Mouse (Mus musculus) intestine, embryonic 16.5 days (tissue): ENCODE measurements around the gene Nova2. TPM values are rescaled to one million over a fixed set of nuclear protein-coding genes. Genes with fewer than 3 reads are reported as not detected.
A peak's percentile ranks its signal among the peaks of the same experiment; 100 is the strongest.

ENCODE experiments used
- ATAC-seq: fragments of 200-750 bp; cut with Nextera tagmentation; 2 replicates; pipeline ENCODE4 v1.8.0; 2017; ENCODE audit warnings: moderate TSS enrichment, moderate library complexity
- H3K27ac ChIP-seq: fragments of 300-500 bp; sonication (generic); 2 replicates; pipeline ENCODE4 v1.5.1; 2014; ENCODE audit warnings: mild to moderate bottlenecking, low read length
- H3K27me3 ChIP-seq: fragments of 300-500 bp; sonication (generic); replicated peaks from 2 replicates; pipeline ENCODE4 v1.6.1; 2014; ENCODE audit warnings: low read length, control low read depth, mixed read lengths; ENCODE audit not compliant: control insufficient read depth, insufficient read depth
- H3K36me3 ChIP-seq: fragments of 300-500 bp; sonication (generic); 2 replicates; pipeline ENCODE4 v1.6.1; 2014; ENCODE audit warnings: low read length, control low read depth; ENCODE audit not compliant: control insufficient read depth, insufficient read depth
- H3K4me1 ChIP-seq: fragments of 300-500 bp; sonication (generic); 2 replicates; pipeline ENCODE4 v1.6.1; 2014; ENCODE audit warnings: low read length, control low read depth, mixed read lengths; ENCODE audit not compliant: control insufficient read depth, insufficient read depth
- H3K4me2 ChIP-seq: fragments of 300-500 bp; sonication (generic); 2 replicates; pipeline ENCODE4 v1.6.1; 2014; ENCODE audit warnings: low read depth, low read length, control low read depth
- H3K4me3 ChIP-seq: fragments of 300-500 bp; sonication (generic); 2 replicates; pipeline ENCODE4 v1.5.1; 2014; ENCODE audit warnings: mild to moderate bottlenecking, low read length
- H3K9ac ChIP-seq: fragments of 300-500 bp; sonication (generic); 2 replicates; pipeline ENCODE4 v1.6.1; 2014; ENCODE audit warnings: low read depth, low read length
- H3K9me3 ChIP-seq: fragments of 300-500 bp; sonication (generic); 2 replicates; pipeline ENCODE4 v1.6.1; 2016; ENCODE audit warnings: low read length, control low read depth; ENCODE audit not compliant: control insufficient read depth
- WGBS: fragments of 180-500 bp; shearing (Covaris S2); extraction: QIAGEN DNeasy Blood & Tissue Kit; methylation state at CpG from one replicate; pipeline ENCODE4 v1.1.7; 2014; 5-methylcytosine and 5-hydroxymethylcytosine counted together
- polyA plus RNA-seq: library from polyadenylated mRNA; unstranded; fragments of >200 nt; fragmentation: Nextera tagmentation; extraction: Ambion mirVana; gene quantifications from 2 replicates; pipeline ENCODE4 v1.2.1, GENCODE M21; 2015

Gene Nova2
- polyA plus RNA-seq, 1 experiment from 2014 or later, result 0.40 TPM

DNA sequence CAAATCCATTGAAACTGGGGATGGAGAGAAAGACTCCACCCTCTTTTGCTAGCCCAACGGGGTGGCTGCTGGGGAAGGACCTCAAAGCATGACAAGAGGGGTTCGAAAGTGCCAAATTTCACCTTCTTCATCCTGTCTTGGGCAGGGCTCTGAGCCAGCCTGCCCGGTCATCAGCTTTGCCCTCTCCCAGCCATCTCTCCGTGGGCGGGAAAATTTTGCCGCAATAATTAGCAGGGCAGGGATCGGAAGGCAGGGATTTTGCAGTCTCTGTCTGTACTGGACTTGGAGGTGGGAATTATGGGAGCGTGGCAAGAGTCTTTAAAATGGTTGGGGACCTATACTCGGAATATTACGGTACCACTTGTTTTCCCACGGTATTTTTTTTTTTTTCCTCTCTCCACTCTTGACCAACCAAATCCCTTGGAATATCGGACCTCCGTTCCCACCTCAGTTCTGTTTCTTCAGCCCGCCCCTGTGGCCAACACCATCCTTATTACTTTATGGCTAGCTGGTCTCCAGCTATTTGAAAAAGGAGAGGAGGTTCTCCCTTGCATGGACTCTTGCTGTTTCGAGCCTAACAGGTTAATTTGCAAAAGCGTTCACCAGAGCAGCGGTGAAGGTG lies 36.6 kb downstream of the Nova2 start:
- Histone ChIP-seq H3K4me1 (peaks cover 17% of the 10 kb centered on the region), H3K9ac (no peak overlapping the region; the same call in 1 of the 2 replicates), H3K9me3 (no peaks in the 10 kb centered on the region), H3K4me2 (peak overlapping the region; percentile 39), H3K36me3 (no peaks in the 10 kb centered on the region), H3K4me3 (peak overlapping the region; percentile 20), H3K27me3 (peaks cover 67% of the 10 kb centered on the region), H3K27ac (no peak overlapping the region)
- no peak for ATAC-seq
- 3% methylated on average over 17 of the region's 17 CpGs for whole genome bisulfite sequencing

DNA sequence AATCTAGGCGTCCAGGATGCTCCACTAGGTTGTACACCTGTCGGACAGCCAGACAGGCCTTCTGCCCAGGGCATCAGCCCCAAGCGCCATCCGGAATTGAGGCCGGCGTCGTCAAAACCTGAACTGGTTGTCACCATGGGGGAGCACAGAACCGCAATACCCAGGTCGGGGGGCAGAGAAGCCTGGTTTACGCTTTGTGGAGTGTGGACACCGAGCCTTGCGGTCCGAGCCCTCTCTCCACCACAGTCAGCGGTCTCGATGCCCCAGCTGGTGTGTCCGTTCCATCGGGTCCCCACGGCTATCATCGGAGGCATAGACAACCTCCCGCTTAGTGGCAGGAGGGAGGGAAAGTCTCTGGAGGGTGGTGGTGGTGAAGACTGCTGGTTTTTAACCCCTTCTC lies 37.1 kb downstream of the Nova2 start:
- H3K36me3 ChIP-seq, result no peaks in the 10 kb centered on the region
- 1% methylated on average over 20 of the region's 20 CpGs for WGBS
- H3K27ac ChIP-seq, result no peak overlapping the region
- ATAC-seq, result no peak
- H3K4me1 ChIP-seq, result peaks cover 13% of the 10 kb centered on the region
- peak overlapping the region; percentile 20 for H3K4me3 ChIP-seq
- no peak overlapping the region; the same call in 1 of the 2 replicates for H3K9ac ChIP-seq
- H3K4me2 ChIP-seq, result peak overlapping the region; percentile 39
- H3K9me3 ChIP-seq, result no peaks in the 10 kb centered on the region
- H3K27me3 ChIP-seq, result peaks cover 62% of the 10 kb centered on the region

DNA sequence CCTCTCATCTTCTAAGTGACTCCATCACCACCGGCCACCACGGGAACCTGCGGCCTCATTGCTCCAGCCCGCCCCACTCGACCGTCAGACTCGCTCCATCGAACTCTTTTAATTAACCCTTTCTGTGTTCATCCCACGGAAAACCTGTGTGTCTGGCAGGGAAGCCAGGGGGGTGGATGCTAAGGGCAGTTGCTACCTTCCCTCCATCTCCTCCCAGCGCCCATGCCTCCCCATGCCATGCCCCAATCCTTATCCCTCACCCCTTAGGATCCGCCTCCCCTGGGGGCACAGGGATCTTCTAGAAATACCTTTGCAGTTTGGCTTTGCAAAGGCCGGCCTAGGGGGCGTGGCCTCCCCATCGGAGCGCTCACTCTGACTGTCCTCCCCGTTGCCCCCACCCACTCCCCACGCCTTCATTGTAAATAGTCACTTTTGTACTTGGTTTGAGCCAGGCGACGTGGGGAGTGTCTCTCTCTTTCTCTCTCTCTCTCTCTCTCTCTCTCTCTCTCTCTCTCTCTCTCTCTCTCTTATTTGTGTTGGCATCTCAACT lies 37.7 kb downstream of the Nova2 start:
- no peak overlapping the region for H3K4me3 ChIP-seq
- no peak for ATAC-seq
- H3K9me3 ChIP-seq, result no peaks in the 10 kb centered on the region
- no peak overlapping the region for H3K27ac ChIP-seq
- H3K4me1 ChIP-seq, result peaks cover 12% of the 10 kb centered on the region
- H3K9ac ChIP-seq, result no peak overlapping the region
- H3K4me2 ChIP-seq, result no peak overlapping the region
- no peaks in the 10 kb centered on the region for H3K36me3 ChIP-seq
- peaks cover 59% of the 10 kb centered on the region for H3K27me3 ChIP-seq
- 1% methylated on average over 19 of the region's 19 CpGs for WGBS

DNA sequence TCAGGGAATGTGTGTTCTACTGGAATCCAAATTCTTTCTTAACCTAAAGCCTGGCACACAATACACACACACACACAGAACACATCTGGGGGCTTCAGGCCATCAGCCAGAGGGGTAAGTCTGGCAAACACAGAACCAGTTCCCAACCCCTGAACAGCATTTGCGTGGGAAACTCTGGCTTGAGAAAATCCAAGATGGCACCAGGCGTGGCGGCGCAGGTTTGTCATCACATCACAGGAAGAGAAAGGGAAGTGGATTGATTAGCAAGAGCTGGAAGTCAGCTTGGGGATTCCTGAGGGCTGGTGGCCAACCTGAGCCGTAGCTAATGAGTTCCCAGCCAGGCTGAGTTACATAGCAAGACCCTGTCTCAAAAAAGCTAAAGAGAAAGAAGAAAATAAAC lies 39.6 kb downstream of the Nova2 start:
- no peak overlapping the region for H3K27ac ChIP-seq
- no peak overlapping the region for H3K4me3 ChIP-seq
- no peak overlapping the region for H3K4me2 ChIP-seq
- WGBS, result 79% methylated on average over 5 of the region's 5 CpGs
- H3K4me1 ChIP-seq, result peaks cover 9% of the 10 kb centered on the region
- H3K9me3 ChIP-seq, result no peaks in the 10 kb centered on the region
- no peaks in the 10 kb centered on the region for H3K36me3 ChIP-seq
- no peak overlapping the region for H3K9ac ChIP-seq
- H3K27me3 ChIP-seq, result peaks cover 44% of the 10 kb centered on the region
- ATAC-seq, result no peak

DNA sequence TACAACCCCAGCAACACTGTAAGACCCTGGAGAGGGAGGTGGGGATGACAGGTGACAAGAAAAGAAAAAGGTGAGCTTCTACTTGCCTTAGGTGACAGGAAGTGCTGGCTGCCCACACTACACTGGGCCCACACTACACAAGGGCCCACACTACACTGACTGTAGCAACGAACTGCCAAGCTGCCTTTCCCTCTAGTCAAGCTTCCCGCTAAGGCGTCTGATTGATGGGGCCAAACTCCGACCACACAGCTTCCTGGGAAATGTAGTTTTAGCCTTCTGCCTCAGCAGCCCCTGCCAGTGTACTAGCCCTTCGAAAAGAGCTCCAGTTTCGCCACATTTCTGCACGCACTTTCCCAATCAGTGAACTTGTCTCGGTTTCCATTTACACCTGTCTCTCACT lies 41.9 kb downstream of the Nova2 start:
- H3K4me3 ChIP-seq, result no peak overlapping the region
- H3K4me2 ChIP-seq, result no peak overlapping the region
- H3K9ac ChIP-seq, result no peak overlapping the region
- peaks cover 8% of the 10 kb centered on the region for H3K4me1 ChIP-seq
- H3K36me3 ChIP-seq, result no peaks in the 10 kb centered on the region
- H3K9me3 ChIP-seq, result 0 out of 2 replicates have a peak, but pooled peaks cover 5% of the 10 kb centered on the region
- ATAC-seq, result peak; percentile 53
- H3K27me3 ChIP-seq, result peaks cover 22% of the 10 kb centered on the region
- H3K27ac ChIP-seq, result no peak overlapping the region
- WGBS, result 9% methylated on average over 8 of the region's 8 CpGs

DNA sequence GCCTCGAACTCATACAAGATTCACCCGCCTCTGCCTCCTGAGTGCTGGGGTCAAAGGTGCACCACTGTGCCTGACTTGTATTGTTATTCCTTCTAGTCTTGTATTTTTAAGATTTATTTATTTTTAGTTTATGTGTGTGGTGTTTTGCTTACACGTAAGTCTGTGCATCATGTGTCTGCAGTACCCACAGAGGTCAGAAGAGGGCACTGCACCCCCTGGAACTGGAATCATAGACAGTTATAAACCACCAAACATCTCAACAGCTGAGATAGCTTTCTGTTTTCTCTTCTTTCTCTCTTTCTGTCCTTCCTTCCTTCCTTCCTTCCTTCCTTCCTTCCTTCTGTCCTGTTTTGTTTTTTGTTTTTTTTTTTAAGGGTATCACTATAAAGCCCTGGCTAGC lies 45.3 kb downstream of the Nova2 start:
- 83% methylated on average over 3 of the region's 3 CpGs for WGBS
- H3K36me3 ChIP-seq, result no peaks in the 10 kb centered on the region
- 0 out of 2 replicates have a peak, but pooled peaks cover 2% of the 10 kb centered on the region for H3K27me3 ChIP-seq
- ATAC-seq, result no peak
- H3K9ac ChIP-seq, result no peak overlapping the region
- 0 out of 2 replicates have a peak, but pooled peaks cover 5% of the 10 kb centered on the region for H3K9me3 ChIP-seq
- H3K4me2 ChIP-seq, result no peak overlapping the region
- H3K27ac ChIP-seq, result no peak overlapping the region
- no peak overlapping the region for H3K4me3 ChIP-seq
- no peaks in the 10 kb centered on the region for H3K4me1 ChIP-seq

DNA sequence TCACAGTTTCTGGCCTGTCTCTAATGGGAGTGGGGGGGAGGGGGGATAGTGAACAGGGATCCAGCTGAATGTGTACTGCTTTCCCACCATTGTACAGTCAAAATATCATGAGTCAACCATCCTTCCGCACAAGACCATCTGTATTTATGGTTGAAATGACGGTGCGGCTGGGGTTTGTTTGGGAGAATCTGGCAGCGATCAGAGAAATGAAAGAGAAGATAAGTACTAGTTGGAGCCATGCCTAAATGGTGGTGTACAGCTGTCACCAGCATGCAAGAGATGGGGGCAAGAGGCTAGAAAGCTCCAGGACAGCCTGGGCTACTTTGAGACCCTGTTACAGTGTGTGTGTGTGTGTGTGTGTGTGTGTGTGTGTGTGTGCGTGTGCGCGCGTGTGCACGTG lies 52.7 kb downstream of the Nova2 start:
- H3K4me2 ChIP-seq, result no peak overlapping the region
- H3K4me1 ChIP-seq, result no peaks in the 10 kb centered on the region
- 72% methylated on average over 9 of the region's 9 CpGs for WGBS
- H3K36me3 ChIP-seq, result no peaks in the 10 kb centered on the region
- H3K9me3 ChIP-seq, result no peaks in the 10 kb centered on the region
- ATAC-seq, result no peak
- H3K9ac ChIP-seq, result no peak overlapping the region
- no peak overlapping the region for H3K27ac ChIP-seq
- 0 out of 2 replicates have a peak, but pooled peaks cover 4% of the 10 kb centered on the region for H3K27me3 ChIP-seq
- no peak overlapping the region for H3K4me3 ChIP-seq

DNA sequence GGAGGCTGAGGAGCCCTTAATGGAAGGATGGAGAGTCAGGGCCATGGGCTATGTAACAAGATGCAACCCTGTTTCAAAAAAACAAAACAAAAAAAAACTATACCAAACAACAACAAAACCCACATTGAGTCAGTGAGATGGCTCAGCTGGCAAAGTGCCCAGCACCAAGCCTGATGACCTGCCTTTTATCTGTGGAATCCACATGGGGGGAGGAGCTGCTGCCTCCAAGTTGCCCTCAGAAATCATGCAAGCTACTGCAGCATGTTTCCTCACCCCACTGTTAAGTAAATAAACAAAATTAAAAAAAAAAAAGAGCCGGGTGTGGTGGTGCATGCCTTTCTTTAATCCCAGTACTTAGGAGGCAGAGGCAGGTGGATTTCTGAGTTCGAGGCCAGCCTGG lies 60.8 kb downstream of the Nova2 start:
- no peak overlapping the region for H3K9ac ChIP-seq
- H3K9me3 ChIP-seq, result no peaks in the 10 kb centered on the region
- no peaks in the 10 kb centered on the region for H3K36me3 ChIP-seq
- no peak for ATAC-seq
- H3K27ac ChIP-seq, result no peak overlapping the region
- H3K4me1 ChIP-seq, result peaks cover 6% of the 10 kb centered on the region
- 78% methylated on average over 2 of the region's 2 CpGs for WGBS
- H3K4me3 ChIP-seq, result no peak overlapping the region
- peaks cover 3% of the 10 kb centered on the region for H3K27me3 ChIP-seq
- H3K4me2 ChIP-seq, result no peak overlapping the region

DNA sequence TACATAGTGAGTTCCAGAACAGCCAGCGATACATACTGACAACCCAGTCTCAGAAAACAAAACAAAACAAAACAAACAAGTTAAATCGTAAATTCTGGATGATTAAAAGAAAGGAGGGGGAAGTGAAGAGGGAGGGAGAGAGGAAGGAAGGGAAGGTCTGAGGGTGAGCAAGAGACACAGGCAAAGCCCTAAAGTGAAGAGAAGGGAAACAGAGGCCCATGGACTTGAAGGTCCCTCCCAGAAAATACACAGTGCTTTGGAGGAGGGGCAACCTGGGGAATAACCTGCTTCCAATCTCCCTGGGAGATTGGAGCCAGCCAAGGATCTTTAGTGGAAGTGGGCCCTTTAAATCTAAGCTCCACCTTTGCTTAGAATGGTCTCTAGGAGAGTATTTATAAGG lies 61.4 kb downstream of the Nova2 start, which contains the start of gene Nanos2:
Nanos2 (plus strand) TSS at position 301 of the 400 bp plus-strand sequence.
- peaks cover 9% of the 10 kb centered on the region for H3K27me3 ChIP-seq
- ATAC-seq, result no peak
- no peak within 1 kb of the TSS for H3K27ac ChIP-seq
- no peak within 1 kb of the TSS for H3K9ac ChIP-seq
- H3K4me2 ChIP-seq, result no peak within 1 kb of the TSS
- H3K4me1 ChIP-seq, result peaks cover 12% of the 10 kb centered on the region
- H3K4me3 ChIP-seq, result no peak within 1 kb of the TSS
- H3K36me3 ChIP-seq, result no peaks in the 10 kb centered on the region
- WGBS, result 49% methylated on average over 2 of the region's 2 CpGs
- H3K9me3 ChIP-seq, result no peaks in the 10 kb centered on the region
